Mouse (Mus musculus): ENCODE data around the gene Naaa.

GRCm38 (mm10) chr5:92244900-92245299 lies 33.1 kb downstream of the Naaa start:
- no peak for TF ChIP-seq CTCF (IDR thresholded peaks at IDR 0.05; ENCODE audit: control insufficient read depth, insufficient read depth, low read length)
- no peak for TF ChIP-seq POLR2A (IDR thresholded peaks at IDR 0.05; ENCODE audit: borderline replicate concordance, control insufficient read depth, low read depth, low read length)

Data from bone marrow, adult 2 months (tissue).